Mouse (Mus musculus): ENCODE results near the gene Lsm2.
"Not testable (repeated sequence)": the region's sequence is repeated elsewhere in the genome, so short reads cannot be mapped to it uniquely, and the experiment has no call there.

Gene Lsm2

GRCm38 (mm10) chr17:35031880-35032279, 50.2 kb downstream of the Lsm2 start:
- DNase-seq (ENCODE audit: low spot score) = no peak

- DNase-seq (ENCODE audit: low spot score) = no peak
Measured at GRCm38 (mm10) chr17:35032323-35032870, 50.7 kb downstream of the Lsm2 start.

GRCm38 (mm10) chr17:35033703-35034102, 52.0 kb downstream of the Lsm2 start:
- DNase-seq (ENCODE audit: low spot score) = not testable (repeated sequence)

- no peak for DNase-seq (ENCODE audit: low spot score)
Measured at GRCm38 (mm10) chr17:35034896-35035295, 53.2 kb downstream of the Lsm2 start.
